Mouse (Mus musculus) bone marrow, adult 2 months (tissue): ENCODE data around the gene Gm13199. TPM values are rescaled to one million over a fixed set of nuclear protein-coding genes. Genes with fewer than 3 reads are reported as not detected.

Experiments used
- H3K27ac ChIP-seq: fragments of 200-500 bp; 2 replicates; pipeline ENCODE4 v1.5.1; 2012; ENCODE audit warnings: low read depth, mild to moderate bottlenecking, control low read depth, inconsistent platforms, low read length; ENCODE audit not compliant: control insufficient read depth, poor library complexity, insufficient read depth
- H3K4me1 ChIP-seq: fragments of 200-500 bp; 2 replicates; pipeline ENCODE4 v1.6.1; 2011; ENCODE audit warnings: low read length; ENCODE audit not compliant: control insufficient read depth, insufficient read depth
- H3K4me3 ChIP-seq: fragments of 200-500 bp; replicated peaks from 2 replicates; pipeline ENCODE3; 2011; ENCODE audit warnings: mild to moderate bottlenecking, low read depth, low read length, control low read depth; ENCODE audit not compliant: control insufficient read depth
- CTCF ChIP-seq: fragments of 200-500 bp; IDR thresholded peaks from 2 replicates; pipeline ENCODE4 v1.5.1; 2011; ENCODE audit warnings: low read length, control low read depth; ENCODE audit not compliant: control insufficient read depth, insufficient read depth
- POLR2A ChIP-seq: fragments of 200-500 bp; IDR thresholded peaks from 2 replicates; pipeline ENCODE4 v1.6.1; 2011; ENCODE audit warnings: low read depth, mild to moderate bottlenecking, control low read depth, low read length, borderline replicate concordance; ENCODE audit not compliant: control insufficient read depth
- WGBS: fragments of 180-500 bp; shearing (Covaris S2); methylation state at CpG from one replicate; pipeline ENCODE4 v1.1.7; 2018; 5-methylcytosine and 5-hydroxymethylcytosine counted together
- polyA plus RNA-seq: library from polyadenylated mRNA; stranded (reverse); fragments of >200 nt; gene quantifications from 2 replicates; pipeline ENCODE4 v1.2.4, GENCODE M21; 2011; ENCODE audit warnings: low replicate concordance; ENCODE audit not compliant: missing spikeins, insufficient read depth, insufficient read length

Gm13199 gene
- polyA plus RNA-seq, 1 experiment: 2.5 TPM

GRCm38 (mm10) chr2:5844181-5844872 lies 18.4 kb downstream of the Gm13199 start:
- peak overlapping the region; percentile 82 for H3K4me3 ChIP-seq
- 3% methylated on average over 23 of the region's 23 CpGs for WGBS
- no peaks in the 10 kb centered on the region; the same call in 1 of the 2 replicates for H3K4me1 ChIP-seq
- H3K27ac ChIP-seq: peak overlapping the region; percentile 72
- TF ChIP-seq CTCF (no peak), POLR2A (no peak)

- TF ChIP-seq POLR2A (no peak), CTCF (no peak)
- Histone ChIP-seq H3K27ac (no peak overlapping the region), H3K4me3 (no peak overlapping the region), H3K4me1 (no peaks in the 10 kb centered on the region; the same call in 1 of the 2 replicates)
- 93% methylated on average over 11 of the region's 11 CpGs for WGBS
These were observed 21.9 kb downstream of the Gm13199 start for GRCm38 (mm10) chr2:5840815-5841214.

GRCm38 (mm10) chr2:5825265-5825913 lies 37.3 kb downstream of the Gm13199 start:
- 90% methylated on average over 5 of the region's 5 CpGs for WGBS
- TF ChIP-seq CTCF (no peak), POLR2A (no peak)
- Histone ChIP-seq H3K4me3 (no peak overlapping the region), H3K4me1 (no peaks in the 10 kb centered on the region; the same call in 1 of the 2 replicates), H3K27ac (no peak overlapping the region)

GRCm38 (mm10) chr2:5824685-5825084 lies 38.0 kb downstream of the Gm13199 start:
- no peaks in the 10 kb centered on the region; the same call in 1 of the 2 replicates for H3K4me1 ChIP-seq
- H3K27ac ChIP-seq: no peak overlapping the region
- WGBS: 25% methylated on average over 5 of the region's 5 CpGs
- no peak overlapping the region for H3K4me3 ChIP-seq
- no peak for TF ChIP-seq CTCF
- TF ChIP-seq POLR2A: no peak

GRCm38 (mm10) chr2:5824213-5824612 lies 38.5 kb downstream of the Gm13199 start:
- 22% methylated on average over 1 of the region's 1 CpGs for WGBS
- Histone ChIP-seq H3K27ac (no peak overlapping the region), H3K4me1 (no peaks in the 10 kb centered on the region; the same call in 1 of the 2 replicates), H3K4me3 (no peak overlapping the region)
- TF ChIP-seq POLR2A (no peak), CTCF (0 out of 2 replicates have a peak, but pooled peaks have one; percentile 21)

- Histone ChIP-seq H3K4me1 (no peaks in the 10 kb centered on the region; the same call in 1 of the 2 replicates), H3K4me3 (no peak overlapping the region), H3K27ac (no peak overlapping the region)
- no peak for TF ChIP-seq CTCF
- TF ChIP-seq POLR2A: no peak
- WGBS: 93% methylated on average over 6 of the region's 6 CpGs
These were observed 40.3 kb downstream of the Gm13199 start for GRCm38 (mm10) chr2:5822449-5822848.

- no peaks in the 10 kb centered on the region; the same call in 1 of the 2 replicates for H3K4me1 ChIP-seq
- no peak overlapping the region for H3K4me3 ChIP-seq
- no peak overlapping the region for H3K27ac ChIP-seq
- WGBS: 90% methylated on average over 10 of the region's 10 CpGs
- no peak for TF ChIP-seq CTCF
- no peak for TF ChIP-seq POLR2A
These were observed 41.5 kb downstream of the Gm13199 start for GRCm38 (mm10) chr2:5821264-5821663.

Other genes starting within 250 kb of the Gm13199 start
- 3.4 and 9.8 TPM in 2 replicates for gene Camk1d, start 148.4 kb downstream of the Gm13199 start, polyA plus RNA-seq
- 24.0 and 36.3 TPM in 2 replicates for gene Nudt5, start 17.9 kb downstream of the Gm13199 start, polyA plus RNA-seq
- 58.0 and 72.0 TPM in 2 replicates for gene Cdc123, start 17.8 kb downstream of the Gm13199 start, polyA plus RNA-seq
- 10.1 and 12.4 TPM in 2 replicates for gene Sec61a2, start 32.5 kb upstream of the Gm13199 start, polyA plus RNA-seq
- gene Dhtkd1, start 79.9 kb upstream of the Gm13199 start, polyA plus RNA-seq: 1.7 and 1.9 TPM in 2 replicates
- gene Upf2, start 88.5 kb upstream of the Gm13199 start, polyA plus RNA-seq: 12.4 and 20.0 TPM in 2 replicates